Mouse (Mus musculus): ENCODE measurements around the gene Hpf1. TPM values are rescaled to one million over a fixed set of nuclear protein-coding genes. Genes with fewer than 3 reads are reported as not detected.

The Hpf1 gene
- total RNA-seq (2018; cell fraction: chromatin; rRNA removed): 100 to 1,000 TPM in 1 of 26 experiments, 10 to 100 TPM in 25; 22.8 to 102 (median 65.0) TPM
- total RNA-seq (2018; cell fraction: cytosol; rRNA removed): 10 to 100 TPM; 31.6 to 54.2 (median 42.6) TPM
- 100 to 1,000 TPM in 1 of 26 experiments, 10 to 100 TPM in 25; 21.8 to 107 (median 54.0) TPM for total RNA-seq (2018; cell fraction: nucleus; rRNA removed)
- 34.9 to 90.2 TPM (median 75.0 TPM) in 3 replicates for polyA plus RNA-seq (2018)

DNA sequence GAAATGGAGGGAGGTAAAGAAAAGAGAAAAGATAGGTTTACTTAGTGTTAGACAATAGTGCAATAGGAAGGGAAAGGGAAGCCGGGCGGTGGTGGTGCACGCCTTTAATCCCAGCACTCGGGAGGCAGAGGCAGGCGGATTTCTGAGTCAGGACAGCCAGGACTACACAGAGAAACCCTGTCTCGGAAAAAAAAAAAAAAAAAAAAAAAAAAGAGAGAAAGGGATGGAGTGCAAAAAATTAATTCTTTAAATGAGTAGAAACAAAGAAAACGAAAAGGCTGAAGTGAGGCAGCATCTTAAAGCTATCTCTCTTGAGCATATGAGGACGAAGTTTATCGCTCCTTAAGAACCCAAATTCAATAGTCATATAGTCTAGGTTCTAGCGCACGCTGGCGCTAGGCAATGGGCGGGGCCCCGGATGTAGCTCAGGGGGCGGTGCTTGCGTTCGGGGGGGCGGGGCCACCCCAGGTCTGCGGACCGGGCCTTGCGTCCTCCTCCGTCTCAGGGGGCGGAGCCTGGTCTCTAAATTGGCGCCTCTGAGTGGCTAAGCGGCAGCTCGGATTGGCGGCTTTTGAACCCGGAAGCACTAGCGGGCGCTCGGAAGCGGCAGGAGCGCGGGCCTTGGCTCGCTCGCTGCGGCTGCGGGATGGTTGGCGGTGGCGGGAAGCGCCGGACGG, at the start of gene Hpf1:
Gene Hpf1, plus strand, starts transcription at position 576 of the 677 bp plus-strand sequence.
- Histone ChIP-seq H3K79me2 (ENCODE audit: inconsistent target) (peaks cover 46% of the 10 kb centered on the region), H3K27ac (peak within 1 kb of the TSS; percentile 29), H3K4me3 (ENCODE audit: inconsistent target) (peak within 1 kb of the TSS; percentile 76), H3K36me3 (ENCODE audit: inconsistent target) (0 out of 2 replicates have a peak, but pooled peaks cover 4% of the 10 kb centered on the region)
- WGBS (ENCODE audit: missing documents): 0% methylated on average over 28 of the region's 43 CpGs

DNA sequence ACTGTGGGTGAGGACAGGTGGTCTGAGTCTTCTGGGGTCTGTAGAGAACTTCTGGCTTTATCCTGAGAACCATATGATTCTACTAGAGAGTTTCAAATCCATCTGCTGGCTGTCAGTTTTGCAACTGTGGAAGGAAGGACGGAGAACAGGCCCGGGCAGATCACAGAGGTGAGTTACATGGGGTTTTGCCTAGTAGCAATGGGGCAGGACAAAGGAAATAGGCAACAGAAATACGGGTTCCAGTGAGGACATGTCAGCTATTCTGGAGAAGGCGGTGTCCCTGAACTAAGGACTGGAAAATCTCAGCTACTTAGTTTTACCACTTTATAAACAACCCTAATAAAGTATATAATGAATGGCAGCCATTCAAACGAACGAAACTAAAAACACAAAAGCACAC, 47.8 kb upstream of the Hpf1 start:
- Histone ChIP-seq H3K27ac (no peak overlapping the region), H3K36me3 (ENCODE audit: inconsistent target) (no peaks in the 10 kb centered on the region), H3K4me3 (ENCODE audit: inconsistent target) (no peak overlapping the region), H3K79me2 (ENCODE audit: inconsistent target) (no peaks in the 10 kb centered on the region)
- 88% methylated on average over 6 of the region's 6 CpGs for WGBS (ENCODE audit: missing documents)

DNA sequence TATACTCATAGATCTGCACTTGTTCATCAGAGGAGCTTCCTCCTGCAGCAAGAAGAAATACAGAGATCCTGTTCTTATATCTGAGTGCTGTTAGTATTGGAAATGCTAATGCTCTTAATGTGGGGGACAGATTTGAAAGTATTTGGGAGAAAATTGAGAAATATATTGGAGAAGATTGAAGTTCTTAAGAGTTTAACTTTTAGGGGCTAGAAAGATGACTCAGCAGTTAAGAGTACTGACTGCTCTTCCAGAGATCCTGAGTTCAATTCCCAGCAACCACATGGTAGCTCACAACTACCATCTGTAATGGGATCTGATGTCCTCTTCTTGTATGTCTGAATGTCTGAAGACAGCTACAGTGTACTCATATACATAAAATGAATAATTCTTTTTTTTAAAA, 32.7 kb upstream of the Hpf1 start:
- Histone ChIP-seq H3K27ac (no peak overlapping the region), H3K36me3 (ENCODE audit: inconsistent target) (no peaks in the 10 kb centered on the region), H3K4me3 (ENCODE audit: inconsistent target) (no peak overlapping the region), H3K79me2 (ENCODE audit: inconsistent target) (no peaks in the 10 kb centered on the region)

DNA sequence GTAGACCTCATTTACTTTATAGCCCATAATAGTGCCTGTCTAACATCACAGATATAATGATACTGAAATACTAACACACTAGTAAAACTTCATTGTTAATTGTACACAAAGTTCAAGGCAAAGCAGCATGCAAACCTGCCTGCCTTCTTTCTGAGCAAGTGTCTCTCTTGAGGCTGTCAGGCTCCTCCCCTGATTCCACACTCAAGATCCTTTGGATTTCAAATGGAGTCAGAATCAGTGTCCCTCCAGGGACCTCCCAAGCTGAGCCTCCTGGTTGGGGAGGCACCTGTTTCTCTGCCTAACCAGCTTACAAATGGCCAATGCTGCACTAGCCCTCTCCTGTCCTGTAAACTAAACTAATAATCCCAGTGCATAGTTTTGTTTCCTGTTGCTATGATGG, 32.1 kb upstream of the Hpf1 start:
- H3K27ac ChIP-seq: no peak overlapping the region
- no peak overlapping the region for H3K4me3 ChIP-seq (ENCODE audit: inconsistent target)

DNA sequence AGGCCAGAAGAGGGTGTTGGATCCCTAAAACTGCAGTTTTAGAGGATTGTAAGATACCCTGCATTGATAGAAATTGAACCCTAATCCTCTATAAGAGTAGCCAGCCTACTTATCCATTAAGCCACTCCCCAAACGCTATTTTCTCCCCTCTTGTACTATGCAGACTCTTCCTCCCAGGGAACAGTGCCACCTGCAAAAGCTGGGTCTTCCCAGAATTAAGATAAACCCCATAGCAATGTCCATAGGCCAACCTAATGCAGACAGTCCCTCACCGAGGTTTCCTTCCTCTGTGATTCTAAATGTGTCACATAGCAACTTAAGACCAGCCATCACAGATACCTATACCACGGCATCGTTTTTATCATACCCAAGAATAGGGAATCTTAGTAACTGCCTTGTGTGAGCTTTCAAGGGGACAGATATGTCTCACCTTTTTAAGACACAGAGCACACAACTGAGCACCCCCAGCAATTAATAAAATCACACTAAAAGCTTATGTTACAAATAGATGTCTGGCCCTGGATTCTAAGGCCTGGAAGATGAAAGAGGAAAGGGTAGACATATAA, 31.2 kb upstream of the Hpf1 start:
- Histone ChIP-seq H3K4me3 (ENCODE audit: inconsistent target) (no peak overlapping the region), H3K79me2 (ENCODE audit: inconsistent target) (no peaks in the 10 kb centered on the region), H3K27ac (no peak overlapping the region), H3K36me3 (ENCODE audit: inconsistent target) (no peaks in the 10 kb centered on the region)
- WGBS (ENCODE audit: missing documents): 62% methylated on average over 4 of the region's 4 CpGs

More for the DNA sequence above, 32.1 kb upstream of the Hpf1 start:
- Histone ChIP-seq H3K36me3 (ENCODE audit: inconsistent target) (no peaks in the 10 kb centered on the region), H3K79me2 (ENCODE audit: inconsistent target) (no peaks in the 10 kb centered on the region)

DNA sequence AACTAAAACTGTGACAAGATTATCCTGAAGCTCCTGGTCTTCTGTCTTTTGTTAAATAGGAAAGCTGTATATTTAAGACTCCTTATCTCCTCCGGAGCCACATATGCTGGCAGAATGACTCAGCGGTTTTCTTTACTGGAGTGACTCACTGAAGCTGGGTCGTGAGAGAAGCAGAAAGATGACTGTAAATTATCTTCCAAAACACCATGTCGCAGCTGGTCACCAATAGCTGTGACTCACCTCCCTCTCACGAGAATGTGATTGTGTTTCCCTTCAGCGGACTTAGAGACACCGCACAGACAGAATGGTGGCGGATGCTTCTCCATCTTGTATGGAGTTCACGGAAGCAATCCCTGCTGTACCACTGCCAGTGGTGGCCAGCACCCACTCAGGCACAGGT, 30.6 kb upstream of the Hpf1 start:
- H3K4me3 ChIP-seq (ENCODE audit: inconsistent target): no peak overlapping the region
- no peaks in the 10 kb centered on the region for H3K79me2 ChIP-seq (ENCODE audit: inconsistent target)
- H3K36me3 ChIP-seq (ENCODE audit: inconsistent target): no peaks in the 10 kb centered on the region
- WGBS (ENCODE audit: missing documents): 20% methylated on average over 9 of the region's 9 CpGs
- peak overlapping the region; percentile 35; the same call in 1 of the 2 replicates for H3K27ac ChIP-seq

DNA sequence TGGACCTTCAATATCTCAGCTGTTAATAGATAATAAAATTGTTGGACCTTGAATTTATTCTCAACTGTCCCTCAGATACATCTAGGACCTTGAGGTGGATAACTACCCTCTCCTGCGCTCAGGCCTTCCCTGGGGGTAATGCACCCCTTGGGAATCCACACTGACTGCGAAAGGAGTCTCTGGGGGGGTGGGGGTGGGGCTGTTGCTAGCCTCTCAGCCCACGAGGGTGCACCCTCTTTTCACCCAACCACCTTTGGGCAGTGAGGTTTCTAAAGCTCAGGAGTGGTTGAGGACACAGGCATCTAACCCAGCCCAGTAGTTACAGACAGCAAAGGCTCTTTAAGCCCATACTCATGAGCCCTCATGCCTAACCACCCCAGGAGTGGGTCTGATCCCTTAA, 29.5 kb upstream of the Hpf1 start:
- 88% methylated on average over 3 of the region's 3 CpGs for WGBS (ENCODE audit: missing documents)
- no peak overlapping the region for H3K27ac ChIP-seq

DNA sequence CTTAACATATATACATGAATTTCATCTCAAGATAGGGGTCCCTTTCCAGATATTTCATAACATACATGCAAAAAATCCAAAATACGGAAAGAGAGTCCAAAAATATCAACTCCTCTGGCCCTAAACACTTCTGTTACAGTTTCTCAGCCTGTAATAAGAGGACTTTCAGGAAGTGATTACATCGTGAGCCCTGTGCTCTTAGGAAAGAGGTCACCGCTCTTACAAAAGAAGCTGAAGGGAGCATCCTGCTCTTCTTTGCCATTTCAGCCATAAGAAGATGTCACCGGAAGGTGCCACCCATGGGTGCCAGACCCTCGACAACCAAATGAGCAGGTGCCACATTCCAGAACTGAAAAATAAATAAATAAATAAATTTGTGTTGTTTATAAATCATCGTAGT, 28.4 kb upstream of the Hpf1 start:
- 44% methylated on average over 6 of the region's 6 CpGs for WGBS (ENCODE audit: missing documents)
- no peak overlapping the region for H3K4me3 ChIP-seq (ENCODE audit: inconsistent target)
- H3K27ac ChIP-seq: no peak overlapping the region
- H3K36me3 ChIP-seq (ENCODE audit: inconsistent target): no peaks in the 10 kb centered on the region
- H3K79me2 ChIP-seq (ENCODE audit: inconsistent target): no peaks in the 10 kb centered on the region

More for the DNA sequence above, 29.5 kb upstream of the Hpf1 start:
- no peak overlapping the region for H3K4me3 ChIP-seq (ENCODE audit: inconsistent target)
- no peaks in the 10 kb centered on the region for H3K79me2 ChIP-seq (ENCODE audit: inconsistent target)
- no peaks in the 10 kb centered on the region for H3K36me3 ChIP-seq (ENCODE audit: inconsistent target)

DNA sequence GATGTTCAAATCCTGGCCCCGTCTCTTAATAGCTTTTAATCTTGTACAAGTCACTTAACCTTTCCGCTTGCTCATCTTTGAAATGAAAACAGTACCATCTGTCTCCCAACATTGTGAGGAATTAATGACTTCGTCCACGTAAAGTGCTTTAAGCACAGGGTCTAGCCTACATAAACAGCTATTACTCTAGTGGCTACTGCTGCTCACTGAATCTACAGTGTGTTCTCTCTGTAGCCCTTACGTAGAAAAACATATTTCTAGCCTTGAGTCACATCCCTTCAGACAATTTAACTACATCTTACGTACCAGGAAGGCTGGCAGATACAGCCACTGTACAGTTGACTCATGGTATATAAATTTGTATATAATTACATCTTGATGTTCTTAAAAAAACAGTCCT, 25.3 kb upstream of the Hpf1 start:
- no peak overlapping the region for H3K27ac ChIP-seq
- H3K79me2 ChIP-seq (ENCODE audit: inconsistent target): no peaks in the 10 kb centered on the region
- no peaks in the 10 kb centered on the region for H3K36me3 ChIP-seq (ENCODE audit: inconsistent target)
- WGBS (ENCODE audit: missing documents): 96% methylated on average over 6 of the region's 6 CpGs
- H3K4me3 ChIP-seq (ENCODE audit: inconsistent target): no peak overlapping the region

DNA sequence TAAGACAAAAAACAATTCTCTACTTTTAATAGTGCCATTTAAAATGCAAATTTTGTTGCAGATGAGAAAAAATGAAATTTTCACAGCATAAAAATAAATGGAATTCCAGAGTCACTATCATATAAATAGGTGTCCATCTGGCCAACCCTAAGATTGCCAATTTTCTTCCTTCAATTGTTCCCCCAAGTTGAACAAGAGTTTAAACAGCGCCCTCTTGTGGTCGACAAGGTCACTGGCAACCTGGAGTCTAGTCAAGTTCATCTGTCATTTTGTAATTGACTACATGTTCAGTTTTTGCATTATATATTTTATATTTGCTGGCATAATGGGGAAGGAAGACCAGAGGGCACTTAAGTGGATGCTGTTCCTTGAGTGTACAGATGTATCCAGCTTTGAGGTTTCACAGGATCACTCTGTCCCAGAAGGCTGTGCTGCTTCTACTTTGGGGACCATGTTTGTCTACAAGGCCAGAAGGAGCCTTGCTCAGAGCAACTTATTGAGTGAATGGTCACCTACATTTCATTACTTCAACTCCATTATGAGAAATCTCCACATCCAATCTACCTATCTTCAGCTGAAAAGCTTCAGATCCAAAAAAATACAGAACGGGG, 24.6 kb upstream of the Hpf1 start:
- no peak overlapping the region for H3K4me3 ChIP-seq (ENCODE audit: inconsistent target)
- H3K79me2 ChIP-seq (ENCODE audit: inconsistent target): no peaks in the 10 kb centered on the region
- WGBS (ENCODE audit: missing documents): 33% methylated on average over 3 of the region's 3 CpGs

DNA sequence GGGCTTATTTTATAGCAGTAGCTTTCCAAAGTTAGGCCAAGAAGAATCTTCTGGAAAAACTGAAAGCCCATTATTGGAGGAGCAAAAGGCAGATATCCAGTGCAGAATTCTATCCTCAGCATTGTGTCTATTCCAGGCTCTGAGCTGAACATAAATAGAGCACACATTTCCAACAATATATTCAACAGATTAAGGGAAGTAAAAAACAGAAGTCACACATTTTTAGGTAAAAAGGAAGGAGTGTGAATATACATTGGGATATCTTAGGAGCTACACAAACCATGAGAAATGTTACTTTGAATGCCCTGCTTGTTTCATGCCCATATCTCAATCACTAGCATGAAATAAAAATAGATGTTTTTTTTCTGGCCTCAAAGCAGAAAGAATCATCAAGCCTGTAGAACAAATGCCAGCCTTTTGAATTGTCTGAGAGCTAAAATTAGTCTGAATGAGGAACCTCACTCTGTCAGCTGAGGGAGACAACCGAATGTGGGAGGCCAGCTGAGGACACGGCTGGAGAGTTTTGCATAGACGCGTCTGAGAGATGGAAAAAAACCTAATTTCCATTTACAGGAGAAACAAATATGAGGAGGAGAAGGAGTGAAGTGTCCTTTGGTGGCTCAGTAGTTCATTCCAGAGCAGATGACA, 22.6 kb upstream of the Hpf1 start:
- no peak overlapping the region for H3K4me3 ChIP-seq (ENCODE audit: inconsistent target)
- WGBS (ENCODE audit: missing documents): 3% methylated on average over 4 of the region's 4 CpGs
- no peaks in the 10 kb centered on the region for H3K36me3 ChIP-seq (ENCODE audit: inconsistent target)
- H3K79me2 ChIP-seq (ENCODE audit: inconsistent target): no peaks in the 10 kb centered on the region
- H3K27ac ChIP-seq: peak overlapping the region; percentile 87

More for the DNA sequence above, 24.6 kb upstream of the Hpf1 start:
- no peaks in the 10 kb centered on the region for H3K36me3 ChIP-seq (ENCODE audit: inconsistent target)
- no peak overlapping the region for H3K27ac ChIP-seq

DNA sequence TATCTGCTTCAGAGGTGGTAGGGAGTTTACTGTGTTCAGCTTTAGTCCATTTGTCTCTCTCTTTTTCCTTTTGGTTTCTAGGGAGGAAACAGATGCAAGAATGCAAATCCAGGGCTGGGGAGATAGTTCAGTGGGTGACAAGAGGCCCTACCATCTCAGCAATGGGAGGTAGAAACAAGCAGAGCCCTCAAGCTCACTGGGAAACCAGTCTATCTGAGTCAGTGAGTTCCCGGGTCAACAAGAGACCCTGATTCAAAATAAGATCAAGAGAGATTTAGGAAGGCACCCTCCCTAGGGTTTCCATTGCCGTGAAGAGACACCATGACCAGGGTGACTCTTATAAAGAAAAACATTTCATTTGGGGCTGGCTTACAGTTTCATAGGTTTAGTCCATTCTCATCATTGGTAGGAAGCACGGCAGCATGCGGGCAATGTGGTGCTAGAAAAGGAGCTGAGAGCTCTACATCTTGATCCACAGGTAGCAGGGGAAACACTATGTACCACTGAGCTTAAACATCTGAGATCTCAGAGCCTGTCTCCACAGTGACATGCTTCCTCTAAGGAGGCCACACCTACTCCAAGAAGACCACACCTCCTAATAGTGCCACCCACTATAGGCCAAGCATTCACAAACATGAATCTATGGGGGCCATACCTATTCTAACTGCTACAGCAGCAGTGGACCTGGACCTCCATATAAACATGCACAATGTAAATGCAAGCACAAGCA, 21.8 kb upstream of the Hpf1 start:
- Histone ChIP-seq H3K79me2 (ENCODE audit: inconsistent target) (no peaks in the 10 kb centered on the region), H3K27ac (peak overlapping the region; percentile 87), H3K36me3 (ENCODE audit: inconsistent target) (no peaks in the 10 kb centered on the region), H3K4me3 (ENCODE audit: inconsistent target) (no peak overlapping the region)
- WGBS (ENCODE audit: missing documents): 82% methylated on average over 4 of the region's 4 CpGs

DNA sequence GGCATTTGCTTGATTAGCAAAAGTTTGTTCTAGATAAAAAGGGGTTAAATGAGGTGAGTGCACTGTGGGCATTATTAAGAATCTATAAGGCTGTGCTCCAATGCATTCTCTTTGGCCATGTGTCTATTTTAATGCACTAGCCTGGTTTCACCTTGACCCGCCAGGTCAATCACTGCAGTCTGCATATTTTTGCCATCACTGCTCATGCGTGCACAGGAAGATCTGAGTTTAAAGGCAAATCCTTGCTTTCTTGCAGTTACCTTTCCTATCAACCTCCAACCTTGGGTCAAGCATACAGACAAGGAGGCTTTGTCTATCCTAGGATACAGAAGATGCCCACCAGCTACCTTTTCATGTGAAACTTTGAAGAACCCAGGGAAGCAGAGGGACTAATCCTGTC, 20.5 kb upstream of the Hpf1 start:
- Histone ChIP-seq H3K79me2 (ENCODE audit: inconsistent target) (no peaks in the 10 kb centered on the region), H3K27ac (no peak overlapping the region), H3K36me3 (ENCODE audit: inconsistent target) (no peaks in the 10 kb centered on the region), H3K4me3 (ENCODE audit: inconsistent target) (no peak overlapping the region)
- 96% methylated on average over 2 of the region's 2 CpGs for WGBS (ENCODE audit: missing documents)
